13 mouse cellular contexts compared by ENCODE assay signal in genomic region chr2:45538950-45539349, GRCm38 (mm10).
A peak's percentile ranks its signal among the peaks of the same experiment; 100 is the strongest.
DNase-seq lines count a peak whose midpoint lies in the region; ATAC-seq and TF ChIP-seq lines count a peak whose summit lies in the region.
"Had no signal": no experiment of that assay in that cellular context is flagged by ENCODE, and none has a peak within 500 bp of the region (broad histone marks: within the 10 kb centered on the region; RNA-seq: fewer than 3 reads in every experiment).

No protein-coding gene starts in this region.

- peaks cover 7% of the 10 kb centered on the region; the same call in 1 of the 2 replicates for H3K4me1 ChIP-seq in embryonic facial prominence, embryonic 12.5 days
- H3K4me1 ChIP-seq in limb, embryonic 14.5 days (ENCODE audit: control insufficient read depth, insufficient read depth, low read length) = no peaks in the 10 kb centered on the region
- H3K4me1 ChIP-seq in forebrain, embryonic 11.5 days (replicated peaks; ENCODE audit: control insufficient read depth, insufficient read depth, low read length) = no peaks in the 10 kb centered on the region
- H3K4me1 ChIP-seq: kidney, embryonic 15.5 days had no signal

- H3K9ac ChIP-seq in embryonic facial prominence, embryonic 12.5 days = no peak overlapping the region
- no peak overlapping the region for H3K9ac ChIP-seq in limb, embryonic 14.5 days (ENCODE audit: low read depth, low read length, severe bottlenecking)
- no peak overlapping the region for H3K9ac ChIP-seq in forebrain, embryonic 11.5 days (ENCODE audit: low read length)
- H3K9ac ChIP-seq: forebrain, postnatal 0 days; kidney, embryonic 15.5 days had no signal

- intact Hi-C loops in heart, postnatal 10 days (cut with DNase I) = no loop called here

- ATAC-seq in embryonic facial prominence, embryonic 12.5 days (ENCODE audit: insufficient number of reproducible peaks, insufficient read depth, low FRiP score, low TSS enrichment) = no peak
- ATAC-seq in limb, embryonic 14.5 days (ENCODE audit: low FRiP score, low read depth) = no peak
- ATAC-seq in forebrain, embryonic 11.5 days (replicated peaks; ENCODE audit: low FRiP score) = no peak
- ATAC-seq: forebrain, postnatal 0 days had no signal

- H3K27ac ChIP-seq in embryonic facial prominence, embryonic 12.5 days = no peak overlapping the region
- no peak overlapping the region for H3K27ac ChIP-seq in limb, embryonic 14.5 days (replicated peaks; ENCODE audit: low read depth, low read length)
- H3K27ac ChIP-seq in forebrain, embryonic 11.5 days (ENCODE audit: low read depth, low read length) = no peak overlapping the region
- H3K27ac ChIP-seq: kidney, embryonic 15.5 days had no signal

- TF ChIP-seq POLR2A in limb, embryonic 14.5 days (IDR thresholded peaks at IDR 0.05; ENCODE audit: borderline replicate concordance, extremely low read depth, insufficient read depth, insufficient read length) = no peak

- DNase-seq in frontal cortex, adult 2 months (ENCODE audit: extremely low spot score in 1 of 2, low spot score in 1 of 2) = peak; percentile 33 to 55
- DNase-seq in frontal cortex, postnatal 10 days (ENCODE audit: low spot score in 2 of 2) = no peak
- DNase-seq in layer of hippocampus, postnatal 14 days (ENCODE audit: low spot score in 2 of 2) = peak; percentile 16 to 53
- no peak for DNase-seq in limb, embryonic 14.5 days (ENCODE audit: low spot score)
- no peak for DNase-seq in heart, postnatal 10 days
- DNase-seq in testis, postnatal 10 days (ENCODE audit: low spot score) = no peak
- no peak for DNase-seq in forebrain, embryonic 11.5 days (ENCODE audit: low spot score)
- DNase-seq: cerebellum, postnatal 25 days; forebrain, postnatal 0 days; lung, postnatal 10 days; midbrain, embryonic 14.5 days had no signal

- H3K4me2 ChIP-seq in embryonic facial prominence, embryonic 12.5 days (replicated peaks) = peak overlapping the region; percentile 23
- H3K4me2 ChIP-seq in limb, embryonic 14.5 days (replicated peaks; ENCODE audit: low read depth, low read length, severe bottlenecking) = peak overlapping the region; percentile 32; the same call in 1 of the 2 replicates
- no peak overlapping the region for H3K4me2 ChIP-seq in forebrain, embryonic 11.5 days (ENCODE audit: low read depth, low read length, severe bottlenecking)
- H3K4me2 ChIP-seq: kidney, embryonic 15.5 days had no signal

- WGBS in embryonic facial prominence, embryonic 12.5 days = 45% methylated on average over 12 of the region's 12 CpGs
- WGBS in limb, embryonic 14.5 days = 50% methylated on average over 12 of the region's 12 CpGs
- WGBS in forebrain, embryonic 11.5 days = 87% methylated on average over 12 of the region's 12 CpGs

- no peak overlapping the region for H3K4me3 ChIP-seq in embryonic facial prominence, embryonic 12.5 days
- no peak overlapping the region for H3K4me3 ChIP-seq in limb, embryonic 14.5 days (replicated peaks; ENCODE audit: low read length)
- no peak overlapping the region for H3K4me3 ChIP-seq in forebrain, embryonic 11.5 days (ENCODE audit: low read depth, low read length)
- H3K4me3 ChIP-seq: kidney, embryonic 15.5 days had no signal

- H3K9me3 ChIP-seq in embryonic facial prominence, embryonic 12.5 days = no peaks in the 10 kb centered on the region
- no peaks in the 10 kb centered on the region for H3K9me3 ChIP-seq in limb, embryonic 14.5 days (ENCODE audit: control insufficient read depth, low read length)
- H3K9me3 ChIP-seq in forebrain, embryonic 11.5 days (ENCODE audit: control insufficient read depth, low read length) = no peaks in the 10 kb centered on the region
- H3K9me3 ChIP-seq: kidney, embryonic 15.5 days had no signal

- H3K27me3 ChIP-seq in embryonic facial prominence, embryonic 12.5 days = no peaks in the 10 kb centered on the region
- H3K27me3 ChIP-seq in limb, embryonic 14.5 days (ENCODE audit: control insufficient read depth, insufficient read depth, low read length) = no peaks in the 10 kb centered on the region
- no peaks in the 10 kb centered on the region for H3K27me3 ChIP-seq in forebrain, embryonic 11.5 days (ENCODE audit: control insufficient read depth, insufficient read depth, low read length)
- H3K27me3 ChIP-seq: kidney, embryonic 15.5 days had no signal

- H3K36me3 ChIP-seq in embryonic facial prominence, embryonic 12.5 days = no peaks in the 10 kb centered on the region
- no peaks in the 10 kb centered on the region for H3K36me3 ChIP-seq in limb, embryonic 14.5 days (ENCODE audit: control insufficient read depth, insufficient read depth, low read length)
- no peaks in the 10 kb centered on the region for H3K36me3 ChIP-seq in forebrain, embryonic 11.5 days (ENCODE audit: control insufficient read depth, insufficient read depth, low read length)
- H3K36me3 ChIP-seq: kidney, embryonic 15.5 days had no signal

Comparison
In these comparisons a context has a peak if more than half of its experiments do, and no peak if none do; other contexts are left out.
1. DNase-seq: peak in frontal cortex, adult 2 months (2 of 2) and layer of hippocampus, postnatal 14 days (2 of 2); none in frontal cortex, postnatal 10 days (0 of 2), limb, embryonic 14.5 days (single experiment), heart, postnatal 10 days (0 of 2), testis, postnatal 10 days (single experiment) and forebrain, embryonic 11.5 days (single experiment).